Mouse (Mus musculus) lung, postnatal 0 days (tissue): ENCODE results near the gene Gm45902.

ENCODE experiments used
- CTCF ChIP-seq: IDR thresholded peaks from 2 replicates; pipeline ENCODE4 v1.5.1; 2016; ENCODE audit warnings: antibody characterized with exemption, mild to moderate bottlenecking
- EP300 ChIP-seq: IDR thresholded peaks from 2 replicates; pipeline ENCODE4 v1.6.1; 2016; ENCODE audit warnings: antibody characterized with exemption, mild to moderate bottlenecking, control low read depth

DNA sequence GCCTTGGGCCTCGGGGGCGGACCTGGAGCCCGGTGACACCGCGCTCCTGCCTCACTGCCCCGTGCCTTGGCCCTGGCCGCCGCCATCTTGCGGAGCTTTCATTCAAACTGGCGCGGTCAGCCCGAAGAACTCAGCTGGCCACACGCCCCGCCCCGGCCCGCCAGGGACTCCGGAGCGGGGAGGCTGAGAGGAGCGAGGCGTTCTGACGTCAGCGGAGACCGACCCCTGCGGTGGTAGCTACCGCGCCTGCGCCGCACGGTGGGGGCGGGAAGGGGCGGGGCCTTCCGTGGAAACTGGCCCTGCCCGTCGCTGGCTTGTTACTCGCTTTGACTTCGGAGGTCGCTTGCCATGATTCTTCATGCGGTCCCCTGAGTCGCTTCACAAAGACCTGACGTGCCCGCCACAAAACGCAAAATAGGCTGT lies 37.7 kb downstream of the Gm45902 start, which contains the start of gene Suv39h2:
- TF ChIP-seq CTCF (no peak), EP300 (no peak)
